Mouse (Mus musculus): Measurements from ENCODE around the gene Ddx17. TPM values are rescaled to one million over a fixed set of nuclear protein-coding genes. Genes with fewer than 3 reads are reported as not detected.

The Ddx17 gene
- polyA plus RNA-seq, 1 experiment from 2014 or later = 78.6 TPM

DNA sequence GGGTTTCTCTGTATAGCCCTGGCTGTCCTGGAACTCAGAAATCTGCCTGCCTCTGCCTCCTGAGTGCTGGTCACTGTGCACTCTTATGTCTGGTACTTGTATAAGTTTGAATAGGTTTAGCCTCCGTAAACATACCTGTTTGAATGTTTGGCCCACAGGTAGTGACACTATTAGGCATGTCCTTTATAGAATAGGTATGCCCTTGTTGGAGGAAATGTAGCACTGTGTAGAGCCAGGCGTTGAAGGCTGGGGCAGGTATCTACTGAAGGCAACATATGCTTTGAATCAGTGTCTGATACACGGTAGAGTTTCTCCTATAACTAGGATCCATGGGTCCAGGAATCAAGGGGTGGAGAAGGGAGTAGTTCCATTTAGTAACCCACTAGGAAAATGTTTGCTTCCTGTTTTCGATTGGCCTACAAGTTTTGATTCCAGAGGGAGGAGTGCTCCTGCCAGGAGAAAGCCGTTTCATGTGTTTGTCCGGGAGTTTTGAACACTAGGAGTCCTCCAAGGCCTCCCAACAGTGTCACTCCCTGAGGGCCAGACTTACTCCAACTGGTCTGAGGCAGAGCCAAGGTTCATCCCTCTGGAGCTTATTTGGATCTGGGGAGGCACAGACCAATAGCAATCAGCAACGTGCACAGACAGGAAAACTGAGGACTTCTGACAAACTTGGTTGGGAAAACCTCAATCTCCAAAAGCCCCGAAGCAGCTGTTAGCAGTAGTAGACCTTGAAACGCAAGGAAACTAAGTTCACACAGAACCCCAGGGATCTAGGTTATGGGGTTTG is 20.4 kb downstream of the Ddx17 start:
- no peaks in the 10 kb centered on the region for H3K4me1 ChIP-seq (replicated peaks; ENCODE audit: control insufficient read depth, insufficient read depth, low read length)
- H3K4me3 ChIP-seq (ENCODE audit: low read depth, low read length) = no peak overlapping the region
- H3K36me3 ChIP-seq (ENCODE audit: control insufficient read depth, insufficient read depth, low read length) = peaks cover 68% of the 10 kb centered on the region
- ATAC-seq (replicated peaks; ENCODE audit: low FRiP score, low TSS enrichment, low read depth) (0 out of 2 replicates have a peak, but pooled peaks have one; percentile 21), DNase-seq (ENCODE audit: low spot score) (no peak)
- H3K9ac ChIP-seq (ENCODE audit: low read length) = no peak overlapping the region
- H3K27me3 ChIP-seq (replicated peaks; ENCODE audit: control insufficient read depth, insufficient read depth, low read length) = no peaks in the 10 kb centered on the region
- WGBS = 61% methylated on average over 9 of the region's 9 CpGs
- no peaks in the 10 kb centered on the region for H3K9me3 ChIP-seq (ENCODE audit: control insufficient read depth, low read length)
- no peak overlapping the region for H3K27ac ChIP-seq (ENCODE audit: low read depth)
- H3K4me2 ChIP-seq (ENCODE audit: low read length) = no peak overlapping the region

DNA sequence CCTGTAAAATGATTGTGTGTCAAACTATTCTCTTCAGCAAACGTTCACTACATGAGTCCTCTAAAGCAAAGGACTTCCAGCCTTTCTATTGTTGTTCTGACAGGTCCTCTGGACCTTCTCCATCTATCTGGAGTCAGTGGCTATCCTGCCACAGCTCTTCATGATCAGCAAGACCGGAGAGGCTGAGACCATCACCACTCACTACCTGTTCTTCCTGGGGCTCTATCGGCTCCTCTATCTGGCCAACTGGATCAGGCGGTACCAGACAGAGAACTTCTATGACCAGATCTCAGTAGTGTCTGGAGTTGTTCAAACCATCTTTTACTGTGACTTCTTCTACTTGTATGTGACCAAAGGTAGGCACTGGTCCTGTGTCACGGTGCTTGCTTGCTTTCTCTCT is 21.0 kb downstream of the Ddx17 start:
- Histone ChIP-seq H3K4me2 (ENCODE audit: low read length) (no peak overlapping the region), H3K36me3 (ENCODE audit: control insufficient read depth, insufficient read depth, low read length) (peaks cover 62% of the 10 kb centered on the region), H3K4me3 (ENCODE audit: low read depth, low read length) (no peak overlapping the region), H3K4me1 (replicated peaks; ENCODE audit: control insufficient read depth, insufficient read depth, low read length) (no peaks in the 10 kb centered on the region), H3K27ac (ENCODE audit: low read depth) (no peak overlapping the region), H3K9ac (ENCODE audit: low read length) (no peak overlapping the region), H3K27me3 (replicated peaks; ENCODE audit: control insufficient read depth, insufficient read depth, low read length) (no peaks in the 10 kb centered on the region), H3K9me3 (ENCODE audit: control insufficient read depth, low read length) (no peaks in the 10 kb centered on the region)
- ATAC-seq (replicated peaks; ENCODE audit: low FRiP score, low TSS enrichment, low read depth) (0 out of 2 replicates have a peak, but pooled peaks have one; percentile 7), DNase-seq (ENCODE audit: low spot score) (no peak)
- 86% methylated on average over 5 of the region's 5 CpGs for whole genome bisulfite sequencing

DNA sequence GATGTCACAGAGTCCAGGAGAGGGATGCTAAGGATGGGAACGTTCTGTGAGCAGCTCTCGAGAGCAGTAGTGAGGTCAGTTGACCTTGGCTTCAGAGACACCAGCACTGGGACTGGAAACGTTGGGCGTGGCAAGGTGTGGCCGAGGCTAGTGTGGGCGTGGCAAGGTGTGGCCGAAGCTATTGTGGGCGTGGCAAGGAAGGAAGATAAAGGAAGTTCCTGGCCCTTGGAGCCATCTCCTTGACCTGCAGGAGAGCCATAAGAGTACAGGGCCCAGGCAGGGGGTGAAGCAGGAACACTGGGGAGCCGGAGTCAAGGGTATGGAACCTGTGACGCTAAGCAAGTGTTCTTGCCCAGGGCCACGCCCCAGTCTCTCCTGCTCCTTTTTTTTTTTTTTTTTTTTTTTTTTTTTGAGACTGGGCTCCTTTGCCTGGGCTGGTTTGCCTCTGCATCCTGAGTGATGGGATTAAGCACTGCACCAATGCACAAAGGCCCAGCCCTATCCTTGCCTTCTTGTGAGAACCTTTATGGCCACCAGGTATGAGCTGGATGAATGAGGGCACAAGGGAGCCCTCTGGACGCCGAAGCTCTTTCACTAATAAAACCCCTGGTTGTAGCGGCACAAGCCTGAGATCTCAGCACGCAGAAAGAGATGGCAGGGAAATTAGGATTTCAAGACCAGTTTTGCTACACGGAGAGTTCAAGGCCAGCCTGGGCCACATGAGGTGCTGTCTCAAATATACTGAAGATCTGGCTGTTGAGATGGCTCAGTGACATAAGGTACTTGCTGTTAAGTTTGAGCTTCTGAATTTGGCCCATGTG is 26.9 kb downstream of the Ddx17 start:
- H3K27ac ChIP-seq (ENCODE audit: low read depth) = no peak overlapping the region
- peaks cover 24% of the 10 kb centered on the region for H3K27me3 ChIP-seq (replicated peaks; ENCODE audit: control insufficient read depth, insufficient read depth, low read length)
- no peak for DNase-seq (ENCODE audit: low spot score)
- 0 out of 2 replicates have a peak, but pooled peaks cover 6% of the 10 kb centered on the region for H3K4me1 ChIP-seq (replicated peaks; ENCODE audit: control insufficient read depth, insufficient read depth, low read length)
- H3K36me3 ChIP-seq (ENCODE audit: control insufficient read depth, insufficient read depth, low read length) = peaks cover 13% of the 10 kb centered on the region; the same call in 1 of the 2 replicates
- H3K9me3 ChIP-seq (ENCODE audit: control insufficient read depth, low read length) = no peaks in the 10 kb centered on the region
- H3K4me3 ChIP-seq (ENCODE audit: low read depth, low read length) = no peak overlapping the region
- H3K4me2 ChIP-seq (ENCODE audit: low read length) = no peak overlapping the region
- ATAC-seq (replicated peaks; ENCODE audit: low FRiP score, low TSS enrichment, low read depth) = no peak
- WGBS = 44% methylated on average over 15 of the region's 16 CpGs
- no peak overlapping the region for H3K9ac ChIP-seq (ENCODE audit: low read length)

DNA sequence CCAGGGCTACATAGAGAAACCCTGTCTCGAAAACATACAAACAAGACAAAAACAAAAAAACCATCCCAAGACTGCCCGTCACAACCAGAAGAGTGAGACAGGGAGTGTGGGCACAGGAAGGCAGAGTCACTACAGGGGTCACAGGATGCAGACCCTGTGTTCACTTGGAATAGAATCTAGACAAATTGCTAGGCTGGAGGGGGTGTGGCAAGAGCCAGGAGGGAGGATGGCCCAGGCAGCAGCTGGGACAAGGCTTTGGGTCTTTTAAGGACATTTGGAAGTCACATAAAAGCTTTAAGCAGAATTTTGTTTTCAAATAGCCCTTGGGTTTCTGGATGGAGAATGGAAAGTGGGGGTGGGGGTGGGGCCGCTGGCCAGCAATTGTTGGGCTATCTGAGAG is 28.0 kb downstream of the Ddx17 start:
- no peak for DNase-seq (ENCODE audit: low spot score)
- WGBS = 79% methylated on average over 3 of the region's 3 CpGs
- no peak overlapping the region for H3K27ac ChIP-seq (ENCODE audit: low read depth)
- H3K4me2 ChIP-seq (ENCODE audit: low read length) = no peak overlapping the region
- H3K9me3 ChIP-seq (ENCODE audit: control insufficient read depth, low read length) = no peaks in the 10 kb centered on the region
- peaks cover 34% of the 10 kb centered on the region for H3K27me3 ChIP-seq (replicated peaks; ENCODE audit: control insufficient read depth, insufficient read depth, low read length)
- H3K36me3 ChIP-seq (ENCODE audit: control insufficient read depth, insufficient read depth, low read length) = peaks cover 13% of the 10 kb centered on the region; the same call in 1 of the 2 replicates
- ATAC-seq (replicated peaks; ENCODE audit: low FRiP score, low TSS enrichment, low read depth) = no peak
- 0 out of 2 replicates have a peak, but pooled peaks cover 6% of the 10 kb centered on the region for H3K4me1 ChIP-seq (replicated peaks; ENCODE audit: control insufficient read depth, insufficient read depth, low read length)
- H3K9ac ChIP-seq (ENCODE audit: low read length) = no peak overlapping the region
- H3K4me3 ChIP-seq (ENCODE audit: low read depth, low read length) = no peak overlapping the region

DNA sequence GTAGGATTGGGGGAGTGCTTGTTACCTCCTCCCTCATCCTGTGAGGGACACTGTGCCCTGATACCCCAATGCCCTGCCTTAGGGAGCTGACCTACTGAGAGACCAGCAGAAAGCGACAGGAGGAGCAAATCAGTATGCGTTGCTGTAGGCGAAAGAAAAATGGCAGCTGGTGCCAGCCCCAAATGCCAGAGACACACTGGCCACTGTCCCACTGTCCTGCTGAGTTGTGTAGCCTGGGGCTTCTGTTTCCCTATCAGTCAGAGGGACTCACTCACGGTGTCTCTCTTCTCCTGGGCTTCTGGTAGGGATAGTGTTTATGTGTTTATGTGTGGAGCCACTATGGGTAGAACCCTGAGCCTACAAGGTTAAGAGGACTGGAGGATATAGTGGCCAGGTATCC is 28.8 kb downstream of the Ddx17 start:
- H3K9ac ChIP-seq (ENCODE audit: low read length) = no peak overlapping the region
- WGBS = 82% methylated on average over 4 of the region's 4 CpGs
- no peaks in the 10 kb centered on the region for H3K9me3 ChIP-seq (ENCODE audit: control insufficient read depth, low read length)
- H3K4me2 ChIP-seq (ENCODE audit: low read length) = peak overlapping the region; percentile 90
- peaks cover 5% of the 10 kb centered on the region; the same call in 1 of the 2 replicates for H3K36me3 ChIP-seq (ENCODE audit: control insufficient read depth, insufficient read depth, low read length)
- no peak overlapping the region for H3K4me3 ChIP-seq (ENCODE audit: low read depth, low read length)
- DNase-seq (ENCODE audit: low spot score) (no peak), ATAC-seq (replicated peaks; ENCODE audit: low FRiP score, low TSS enrichment, low read depth) (no peak)
- peaks cover 41% of the 10 kb centered on the region for H3K27me3 ChIP-seq (replicated peaks; ENCODE audit: control insufficient read depth, insufficient read depth, low read length)
- H3K27ac ChIP-seq (ENCODE audit: low read depth) = no peak overlapping the region
- 0 out of 2 replicates have a peak, but pooled peaks cover 6% of the 10 kb centered on the region for H3K4me1 ChIP-seq (replicated peaks; ENCODE audit: control insufficient read depth, insufficient read depth, low read length)

DNA sequence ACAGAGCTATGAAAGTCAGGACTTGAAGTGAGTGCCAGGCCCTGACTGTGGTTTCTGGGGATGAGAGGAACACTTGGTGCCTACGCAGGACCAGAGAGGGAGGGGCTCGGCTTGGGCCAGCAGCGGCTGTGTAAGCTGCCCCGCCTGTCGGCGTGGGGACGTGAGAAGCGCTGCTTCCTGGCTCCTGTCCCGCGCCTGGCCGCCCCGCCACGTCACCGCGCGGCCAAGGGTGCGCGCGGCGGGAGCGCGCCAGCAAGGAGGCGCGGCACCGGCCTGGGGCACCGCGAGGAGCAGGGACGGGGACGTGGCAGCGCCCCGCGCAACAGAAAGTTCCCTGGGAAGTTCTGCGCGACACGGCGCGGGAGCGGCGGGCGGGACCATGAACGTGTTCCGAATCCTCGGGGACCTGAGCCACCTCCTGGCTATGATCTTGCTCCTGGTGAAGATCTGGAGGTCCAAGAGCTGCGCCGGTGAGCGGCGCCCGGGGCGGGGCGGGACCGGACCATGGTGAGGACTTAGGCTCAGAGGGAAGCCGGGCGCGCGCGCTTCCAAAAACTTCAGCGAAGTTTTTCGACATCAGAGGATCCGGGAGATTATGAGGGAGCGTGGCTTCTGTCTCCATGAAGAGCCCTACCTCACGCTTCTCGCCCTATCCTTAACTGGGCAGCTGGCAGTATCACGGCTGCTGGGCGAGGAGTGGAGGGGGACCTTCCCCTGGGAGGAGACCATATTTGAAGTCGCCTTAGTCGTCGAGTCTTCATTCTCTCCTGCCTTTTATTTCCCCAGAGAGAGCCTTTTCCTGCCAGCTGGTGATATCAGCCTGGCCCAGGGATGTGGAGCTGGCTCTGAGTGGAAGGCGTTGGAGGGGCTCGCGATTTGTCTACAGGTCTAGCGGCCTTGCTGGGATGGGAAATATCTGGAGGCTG is 30.1 kb downstream of the Ddx17 start, which contains the start of gene Kdelr3:
TSS of gene Kdelr3 (plus strand) at position 241 of the 926 bp plus-strand sequence.
- ATAC-seq (replicated peaks; ENCODE audit: low FRiP score, low TSS enrichment, low read depth) = peak; percentile 48
- H3K4me3 ChIP-seq (ENCODE audit: low read depth, low read length) = peak within 1 kb of the TSS; percentile 65
- no peaks in the 10 kb centered on the region for H3K36me3 ChIP-seq (ENCODE audit: control insufficient read depth, insufficient read depth, low read length)
- under 1% methylated on average over 68 of the region's 71 CpGs for WGBS
- peak; percentile 83 for DNase-seq (ENCODE audit: low spot score)
- H3K4me2 ChIP-seq (ENCODE audit: low read length) = peak within 1 kb of the TSS; percentile 90
- no peaks in the 10 kb centered on the region for H3K9me3 ChIP-seq (ENCODE audit: control insufficient read depth, low read length)
- H3K9ac ChIP-seq (ENCODE audit: low read length) = peak within 1 kb of the TSS; percentile 60
- H3K27me3 ChIP-seq (replicated peaks; ENCODE audit: control insufficient read depth, insufficient read depth, low read length) = peaks cover 50% of the 10 kb centered on the region
- H3K27ac ChIP-seq (ENCODE audit: low read depth) = peak within 1 kb of the TSS; percentile 1; the same call in 1 of the 2 replicates
- H3K4me1 ChIP-seq (replicated peaks; ENCODE audit: control insufficient read depth, insufficient read depth, low read length) = peaks cover 9% of the 10 kb centered on the region; the same call in 1 of the 2 replicates

DNA sequence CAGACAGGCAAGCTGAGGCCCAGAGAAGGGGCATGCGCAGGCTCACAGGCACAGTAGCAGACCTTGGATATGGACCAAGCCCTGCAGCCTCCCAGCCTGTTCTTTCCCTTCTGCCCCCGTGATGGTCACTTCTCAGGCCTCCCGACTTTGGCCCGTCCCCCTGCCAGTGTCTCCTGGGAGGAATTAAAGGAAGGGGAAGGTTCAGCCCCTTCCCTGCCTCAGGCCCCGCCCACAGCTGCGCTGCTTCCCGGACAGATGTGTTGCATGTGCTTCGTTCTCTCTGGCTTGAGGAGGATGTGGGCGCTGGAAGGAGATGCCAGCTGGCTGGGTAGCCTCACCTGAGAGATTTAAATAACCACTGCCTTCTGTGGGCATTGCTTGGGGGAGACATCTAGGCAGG is 32.6 kb downstream of the Ddx17 start:
- no peak for ATAC-seq (replicated peaks; ENCODE audit: low FRiP score, low TSS enrichment, low read depth)
- 9% methylated on average over 9 of the region's 9 CpGs for WGBS
- peaks cover 9% of the 10 kb centered on the region; the same call in 1 of the 2 replicates for H3K4me1 ChIP-seq (replicated peaks; ENCODE audit: control insufficient read depth, insufficient read depth, low read length)
- no peak overlapping the region for H3K27ac ChIP-seq (ENCODE audit: low read depth)
- no peak overlapping the region for H3K4me2 ChIP-seq (ENCODE audit: low read length)
- no peak overlapping the region for H3K4me3 ChIP-seq (ENCODE audit: low read depth, low read length)
- peaks cover 72% of the 10 kb centered on the region for H3K27me3 ChIP-seq (replicated peaks; ENCODE audit: control insufficient read depth, insufficient read depth, low read length)
- no peaks in the 10 kb centered on the region for H3K9me3 ChIP-seq (ENCODE audit: control insufficient read depth, low read length)
- no peak for DNase-seq (ENCODE audit: low spot score)
- no peaks in the 10 kb centered on the region for H3K36me3 ChIP-seq (ENCODE audit: control insufficient read depth, insufficient read depth, low read length)
- no peak overlapping the region for H3K9ac ChIP-seq (ENCODE audit: low read length)
